In the genomic region with DNA sequence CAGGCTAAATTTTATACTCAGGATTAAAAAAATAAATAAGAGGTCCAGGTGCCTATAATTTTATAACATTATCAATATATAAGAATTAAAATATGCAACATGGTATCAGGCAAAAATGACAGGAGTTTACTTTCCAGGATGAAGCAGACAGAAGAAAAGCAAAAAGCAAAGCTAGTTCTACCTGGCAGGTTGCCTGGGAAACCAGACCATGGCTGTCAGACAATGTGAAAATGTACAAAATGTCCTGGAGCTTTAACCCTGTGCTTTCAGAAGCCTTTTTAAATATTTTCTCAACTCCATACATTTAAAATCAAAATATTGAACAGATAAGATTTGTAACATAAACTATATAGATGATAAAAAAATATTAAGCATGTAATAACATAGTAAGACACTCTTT, we compare ENCODE assay signal across 22 mouse cellular contexts.
DNase-seq lines count a peak whose midpoint lies in the region; ATAC-seq and TF ChIP-seq lines count a peak whose summit lies in the region.
"Had no signal": no experiment of that assay in that cellular context is flagged by ENCODE, and none has a peak within 500 bp of the region (broad histone marks: within the 10 kb centered on the region; RNA-seq: fewer than 3 reads in every experiment).

No protein-coding gene starts in this region.

- no peak for ATAC-seq in forebrain, postnatal 0 days
- no peak for ATAC-seq in forebrain, embryonic 16.5 days
- no peak; the same call in 1 of the 2 replicates for ATAC-seq in midbrain, embryonic 14.5 days (ENCODE audit: low FRiP score, low TSS enrichment)
- ATAC-seq in monocyte, adult 5-6 weeks (replicated peaks; ENCODE audit: insufficient number of reproducible peaks, low FRiP score, low TSS enrichment, poor library complexity, severe bottlenecking) = no peak
- ATAC-seq: activated CD4-positive, CD25-positive, alpha-beta regulatory T cell, adult 4 months; forebrain, embryonic 15.5 days; intestine, embryonic 15.5 days had no signal

- no peaks in the 10 kb centered on the region for H3K27me3 ChIP-seq in forebrain, postnatal 0 days (ENCODE audit: insufficient read depth, low read length)
- H3K27me3 ChIP-seq in forebrain, embryonic 16.5 days (replicated peaks; ENCODE audit: control insufficient read depth, insufficient read depth, low read length) = no peaks in the 10 kb centered on the region
- H3K27me3 ChIP-seq in midbrain, embryonic 14.5 days (ENCODE audit: control insufficient read depth, insufficient read depth, low read length) = no peaks in the 10 kb centered on the region
- no peaks in the 10 kb centered on the region for H3K27me3 ChIP-seq in midbrain, embryonic 10.5 days (ENCODE audit: low read depth, poor library complexity, severe bottlenecking)
- H3K27me3 ChIP-seq: forebrain, embryonic 15.5 days; hindbrain, embryonic 15.5 days; intestine, embryonic 15.5 days had no signal

- TF ChIP-seq CTCF in forebrain, postnatal 0 days (IDR thresholded peaks at IDR 0.05; ENCODE audit: low read depth) = no peak

- H3K4me2 ChIP-seq in forebrain, postnatal 0 days (ENCODE audit: low read depth) = no peak overlapping the region
- no peak overlapping the region for H3K4me2 ChIP-seq in forebrain, embryonic 16.5 days (ENCODE audit: low read length)
- H3K4me2 ChIP-seq in midbrain, embryonic 14.5 days (ENCODE audit: low read length) = no peak overlapping the region
- H3K4me2 ChIP-seq: forebrain, embryonic 15.5 days; heart, embryonic 11.5 days; hindbrain, embryonic 15.5 days; intestine, embryonic 15.5 days had no signal

- no peak overlapping the region for H3K4me3 ChIP-seq in forebrain, postnatal 0 days (ENCODE audit: low read depth, low read length)
- no peak overlapping the region for H3K4me3 ChIP-seq in forebrain, embryonic 16.5 days (replicated peaks; ENCODE audit: low read length)
- no peak overlapping the region for H3K4me3 ChIP-seq in midbrain, embryonic 14.5 days (replicated peaks; ENCODE audit: low read depth, low read length)
- H3K4me3 ChIP-seq in midbrain, embryonic 10.5 days = no peak overlapping the region
- H3K4me3 ChIP-seq: forebrain, embryonic 10.5 days; forebrain, embryonic 15.5 days; gastrocnemius, adult 2 months; hindbrain, embryonic 15.5 days; intestine, embryonic 15.5 days had no signal

- no peaks in the 10 kb centered on the region for H3K36me3 ChIP-seq in forebrain, postnatal 0 days (ENCODE audit: insufficient read depth)
- H3K36me3 ChIP-seq in forebrain, embryonic 16.5 days (ENCODE audit: control insufficient read depth, insufficient read depth) = no peaks in the 10 kb centered on the region
- no peaks in the 10 kb centered on the region for H3K36me3 ChIP-seq in midbrain, embryonic 14.5 days (ENCODE audit: control insufficient read depth, insufficient read depth, low read length)
- H3K36me3 ChIP-seq in midbrain, embryonic 10.5 days = no peaks in the 10 kb centered on the region
- H3K36me3 ChIP-seq: forebrain, embryonic 10.5 days; forebrain, embryonic 15.5 days; hindbrain, embryonic 15.5 days; intestine, embryonic 15.5 days had no signal

- no peaks in the 10 kb centered on the region for H3K9me3 ChIP-seq in forebrain, postnatal 0 days (ENCODE audit: low read length)
- H3K9me3 ChIP-seq in forebrain, embryonic 16.5 days (ENCODE audit: control insufficient read depth, low read length) = no peaks in the 10 kb centered on the region
- no peaks in the 10 kb centered on the region for H3K9me3 ChIP-seq in midbrain, embryonic 14.5 days (ENCODE audit: control insufficient read depth, low read length)
- no peaks in the 10 kb centered on the region for H3K9me3 ChIP-seq in midbrain, embryonic 10.5 days (replicated peaks)
- H3K9me3 ChIP-seq: forebrain, embryonic 10.5 days; forebrain, embryonic 15.5 days; hindbrain, embryonic 15.5 days; intestine, embryonic 15.5 days had no signal

- no peaks in the 10 kb centered on the region for H3K4me1 ChIP-seq in forebrain, postnatal 0 days (ENCODE audit: insufficient read depth)
- no peaks in the 10 kb centered on the region for H3K4me1 ChIP-seq in forebrain, embryonic 16.5 days (replicated peaks; ENCODE audit: control insufficient read depth, insufficient read depth, low read length)
- H3K4me1 ChIP-seq in midbrain, embryonic 14.5 days (ENCODE audit: control insufficient read depth, insufficient read depth, low read length) = no peaks in the 10 kb centered on the region
- H3K4me1 ChIP-seq in midbrain, embryonic 10.5 days = no peaks in the 10 kb centered on the region
- H3K4me1 ChIP-seq: forebrain, embryonic 10.5 days; forebrain, embryonic 15.5 days; hindbrain, embryonic 15.5 days; intestine, embryonic 15.5 days had no signal

- no peak overlapping the region for H3K27ac ChIP-seq in forebrain, postnatal 0 days (ENCODE audit: low read depth, low read length)
- no peak overlapping the region for H3K27ac ChIP-seq in forebrain, embryonic 16.5 days (ENCODE audit: low read length)
- H3K27ac ChIP-seq in midbrain, embryonic 14.5 days (replicated peaks; ENCODE audit: low read depth, low read length) = no peak overlapping the region
- H3K27ac ChIP-seq in midbrain, embryonic 10.5 days (replicated peaks) = no peak overlapping the region
- H3K27ac ChIP-seq: forebrain, embryonic 10.5 days; forebrain, embryonic 15.5 days; gastrocnemius, adult 2 months; hindbrain, embryonic 15.5 days; intestine, embryonic 15.5 days had no signal

- peak; percentile 35 to 40 for DNase-seq in cerebellum, postnatal 10 days
- DNase-seq in cerebellum, adult 9-11 months = no peak
- DNase-seq in forebrain, postnatal 0 days = peak; percentile 43
- peak; percentile 73 for DNase-seq in midbrain, embryonic 14.5 days
- no peak for DNase-seq in midbrain, embryonic 10.5 days (ENCODE audit: low spot score)
- peak; percentile 14 for DNase-seq in brain, adult 2 months (ENCODE audit: low read depth, low spot score)
- DNase-seq: adrenal gland, adult 8-10 months; adrenal gland, postnatal 25 days; cerebellum, adult 11-12 months; cerebellum, adult 8-10 months; gastrocnemius, adult 2 months; gastrocnemius, postnatal 14 days; heart, adult 11 months; kidney, adult 11 months had no signal

- H3K9ac ChIP-seq in forebrain, postnatal 0 days = no peak overlapping the region
- no peak overlapping the region for H3K9ac ChIP-seq in forebrain, embryonic 16.5 days (replicated peaks; ENCODE audit: low read depth, low read length)
- H3K9ac ChIP-seq in midbrain, embryonic 14.5 days (replicated peaks; ENCODE audit: low read length) = no peak overlapping the region
- H3K9ac ChIP-seq: forebrain, embryonic 15.5 days; hindbrain, embryonic 15.5 days; intestine, embryonic 15.5 days had no signal

Comparison
In these comparisons a context has a peak if more than half of its experiments do, and no peak if none do; other contexts are left out.
1. DNase-seq: peak in cerebellum, postnatal 10 days (2 of 2), forebrain, postnatal 0 days (single experiment), midbrain, embryonic 14.5 days (single experiment) and brain, adult 2 months (single experiment); none in cerebellum, adult 9-11 months (single experiment) and midbrain, embryonic 10.5 days (single experiment).